Mouse (Mus musculus): ENCODE data around the gene Ccnk. TPM values are rescaled to one million over a fixed set of nuclear protein-coding genes. Genes with fewer than 3 reads are reported as not detected.

Gene Ccnk
- polyA plus RNA-seq, 1 experiment, result 24.8 TPM

DNA sequence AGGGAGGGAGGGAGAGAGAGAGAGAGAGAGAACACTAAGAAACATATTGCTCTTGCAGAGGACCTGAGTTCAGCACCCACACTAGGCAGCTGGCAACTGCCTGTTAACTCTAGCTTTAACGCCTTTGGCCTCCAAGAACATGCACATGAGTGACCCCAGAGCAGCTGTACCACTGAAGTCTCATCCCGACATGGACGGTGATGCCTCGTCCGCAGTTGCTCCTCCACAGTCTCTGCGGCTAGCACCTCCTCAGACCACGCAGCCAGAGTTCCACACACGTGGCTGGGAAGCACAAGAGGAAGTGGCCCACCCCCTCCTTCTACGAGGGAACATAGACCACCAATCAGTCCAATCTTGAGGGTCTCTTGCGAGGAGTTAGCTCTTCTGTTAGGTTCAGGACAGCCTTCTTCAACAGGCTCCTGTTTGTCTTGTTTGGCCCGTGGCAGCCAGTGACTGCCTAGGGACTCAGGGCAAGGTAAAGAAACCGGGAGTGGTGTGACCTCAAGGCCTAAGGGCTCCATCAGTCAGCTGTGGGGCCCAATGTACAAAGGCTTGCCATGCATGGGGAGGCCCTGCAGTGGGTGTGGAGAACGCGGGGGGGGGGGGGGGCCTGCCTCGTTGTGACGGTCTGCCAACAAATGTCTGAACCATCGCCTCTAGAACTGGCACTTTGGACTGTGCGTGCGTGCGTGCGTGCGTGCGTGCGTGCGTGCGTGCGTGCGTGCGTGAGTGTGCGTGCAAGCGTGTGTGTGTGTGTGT is 71.8 kb downstream of the Ccnk start:
- TF ChIP-seq POLR2A (IDR thresholded peaks at IDR 0.05; ENCODE audit: extremely low read depth, insufficient read depth, low read length) (no peak), CTCF (IDR thresholded peaks at IDR 0.05; ENCODE audit: extremely low read depth, insufficient read depth, low read length) (no peak)
- no peak overlapping the region for H3K27ac ChIP-seq (ENCODE audit: insufficient read depth, low read length)
- H3K4me1 ChIP-seq (ENCODE audit: control insufficient read depth, insufficient read depth, low read length), result peaks cover 6% of the 10 kb centered on the region
- H3K4me3 ChIP-seq (ENCODE audit: insufficient read depth, low read length), result no peak overlapping the region

DNA sequence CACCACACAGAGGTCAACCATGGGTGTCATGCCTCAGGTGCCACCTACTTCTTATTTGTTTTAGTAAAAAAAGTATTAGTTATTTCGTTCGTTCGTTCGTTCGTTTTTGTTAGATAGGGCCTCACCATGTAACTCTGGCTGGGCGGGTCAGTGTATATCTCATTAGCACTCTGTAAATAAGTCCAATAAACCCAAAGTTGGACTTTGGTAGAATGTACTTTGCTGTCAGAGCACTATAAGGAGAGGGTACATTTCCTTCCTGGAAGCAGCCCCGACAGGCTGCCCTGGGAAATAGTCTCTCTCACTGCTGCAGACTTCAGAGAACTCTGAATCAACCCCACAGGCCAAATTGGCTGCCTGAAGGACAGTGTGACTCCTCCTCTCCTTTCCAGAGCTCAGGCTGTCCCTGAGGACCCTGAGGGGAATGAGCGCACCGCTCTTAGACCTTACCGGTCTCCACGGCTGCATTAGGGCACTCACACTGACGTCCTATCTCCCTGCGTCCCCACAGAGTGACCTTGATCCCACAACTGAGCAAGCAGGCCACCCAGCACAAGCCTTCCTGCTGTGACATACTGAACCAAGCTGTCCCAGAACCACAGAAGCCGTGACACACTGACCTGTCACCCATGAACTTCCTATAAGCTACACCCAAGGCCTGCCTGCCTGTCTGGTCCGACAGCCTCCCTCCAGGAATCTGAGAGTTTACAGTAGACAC is 72.6 kb downstream of the Ccnk start:
- TF ChIP-seq CTCF (IDR thresholded peaks at IDR 0.05; ENCODE audit: extremely low read depth, insufficient read depth, low read length) (no peak), POLR2A (IDR thresholded peaks at IDR 0.05; ENCODE audit: extremely low read depth, insufficient read depth, low read length) (no peak)
- peaks cover 6% of the 10 kb centered on the region for H3K4me1 ChIP-seq (ENCODE audit: control insufficient read depth, insufficient read depth, low read length)
- H3K4me3 ChIP-seq (ENCODE audit: insufficient read depth, low read length), result no peak overlapping the region
- H3K27ac ChIP-seq (ENCODE audit: insufficient read depth, low read length), result no peak overlapping the region

Other genes starting within 250 kb of the Ccnk start
- gene Bcl11b, start 176.0 kb upstream of the Ccnk start, polyA plus RNA-seq (2012; rRNA removed), result 23.9 and 27.2 TPM in 2 replicates
- 107 and 110 TPM in 2 replicates for gene Setd3, start 265 bp upstream of the Ccnk start, polyA plus RNA-seq (2012; rRNA removed)
- gene Ccdc85c, start 95.8 kb downstream of the Ccnk start, polyA plus RNA-seq (2012; rRNA removed), result 40.8 and 42.1 TPM in 2 replicates
- 9.8 and 10.6 TPM in 2 replicates for gene Hhipl1, start 126.7 kb downstream of the Ccnk start, polyA plus RNA-seq (2012; rRNA removed)
- gene Cyp46a1, start 154.8 kb downstream of the Ccnk start, polyA plus RNA-seq (2012; rRNA removed), result 463 and 465 TPM in 2 replicates
- 76.5 and 76.6 TPM in 2 replicates for gene Eml1, start 191.4 kb downstream of the Ccnk start, polyA plus RNA-seq (2012; rRNA removed)

All from cortical plate, adult 2 months (tissue).